Mouse (Mus musculus) testis, adult 2 months (tissue): ENCODE results near the gene Klf7.

Source experiments
- CTCF ChIP-seq: fragments of 200-500 bp; IDR thresholded peaks from 2 replicates; pipeline ENCODE4 v1.5.1; 2012; ENCODE audit warnings: low read depth, mild to moderate bottlenecking, inconsistent platforms, low read length, moderate library complexity; ENCODE audit not compliant: control insufficient read depth, insufficient read depth, insufficient replicate concordance
- POLR2A ChIP-seq: fragments of 200-500 bp; IDR thresholded peaks from 2 replicates; pipeline ENCODE4 v1.6.1; 2012; ENCODE audit warnings: low read depth, mild to moderate bottlenecking, inconsistent platforms, low read length, moderate library complexity; ENCODE audit not compliant: control insufficient read depth

DNA sequence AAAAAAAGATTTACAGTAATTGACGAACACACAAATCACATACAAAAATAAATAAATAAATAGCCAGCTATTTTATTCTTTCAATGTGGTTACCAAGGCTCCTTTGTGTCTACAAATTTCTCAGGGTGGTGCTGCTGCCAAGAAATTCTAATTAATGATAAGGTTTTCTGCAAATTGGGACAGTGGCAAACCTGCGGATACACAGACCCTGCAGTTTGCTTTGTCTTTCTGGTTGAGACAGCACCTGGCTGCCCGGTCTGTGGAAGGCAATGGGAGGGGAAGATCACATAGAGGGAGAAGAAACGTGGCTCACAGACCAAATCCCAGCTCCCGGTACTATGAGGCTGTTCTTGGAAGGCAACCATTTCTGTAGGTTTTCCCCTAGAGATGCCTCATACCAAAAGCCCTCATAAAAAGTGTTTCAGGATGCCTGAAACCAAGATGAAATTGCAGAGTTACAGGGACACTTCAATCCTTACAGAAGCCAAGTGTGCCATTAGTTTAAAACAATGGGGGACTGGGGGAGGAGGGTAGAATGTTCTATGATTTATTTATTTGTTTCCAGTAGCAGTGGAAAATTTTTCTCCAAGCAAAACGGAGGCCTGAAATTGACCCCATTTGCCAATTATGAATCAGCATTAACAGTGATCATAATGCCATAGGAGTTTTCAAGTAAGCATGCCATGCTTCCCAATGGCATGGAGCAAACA, 5.2 kb downstream of the Klf7 start:
- no peak for TF ChIP-seq CTCF
- TF ChIP-seq POLR2A = no peak
